Mouse (Mus musculus) G1E (cell line): ENCODE measurements at regions not wholly inside any gene's neighbourhood (a gene's known extent, or its start where the extent isn't known, plus 50 kb on each side); places are given as distances from the start of the nearest gene placed in this dataset.

Source experiments
- CTCF ChIP-seq: IDR thresholded peaks from 2 replicates; pipeline ENCODE4 v1.5.1; 2012; ENCODE audit warnings: low read depth, low read length, inconsistent platforms, mixed read lengths
- TAL1 ChIP-seq: conservative IDR thresholded peaks from 2 replicates; pipeline ENCODE4 v1.6.1; 2012; ENCODE audit warnings: low read depth, low read length, inconsistent platforms, mixed read lengths

DNA sequence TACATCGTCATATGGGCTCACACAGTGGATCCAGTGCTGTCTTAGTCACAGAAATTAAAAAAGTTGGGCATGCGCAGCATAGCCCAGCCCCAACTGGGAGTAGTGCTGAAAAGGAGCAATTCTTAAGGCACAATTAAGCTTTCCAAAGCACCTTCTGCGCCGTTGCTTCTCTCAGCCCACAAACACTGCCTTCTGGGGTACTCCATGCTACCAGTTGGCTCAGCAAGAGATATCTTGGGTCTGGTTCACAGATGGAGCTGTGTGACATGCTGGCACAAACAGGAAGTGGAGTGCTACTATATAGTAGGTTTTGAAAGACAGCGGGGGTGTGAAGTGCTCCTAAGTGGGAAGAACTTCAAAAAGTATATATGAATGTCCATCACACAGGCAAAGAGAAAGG lies 185.0 kb upstream of the Gcfc2 start:
- TF ChIP-seq CTCF: no peak
- TF ChIP-seq TAL1: no peak
